Mouse (Mus musculus) 3134 (cell line): Measurements from ENCODE around the gene Trim11.

Experiments used
- DNase-seq: peaks from one replicate; pipeline ENCODE4 v3.0.0-alpha.2; 2011; ENCODE audit warnings: low spot score; ENCODE audit not compliant: insufficient read length; ENCODE audit errors: extremely low read depth

The Trim11 gene

DNA sequence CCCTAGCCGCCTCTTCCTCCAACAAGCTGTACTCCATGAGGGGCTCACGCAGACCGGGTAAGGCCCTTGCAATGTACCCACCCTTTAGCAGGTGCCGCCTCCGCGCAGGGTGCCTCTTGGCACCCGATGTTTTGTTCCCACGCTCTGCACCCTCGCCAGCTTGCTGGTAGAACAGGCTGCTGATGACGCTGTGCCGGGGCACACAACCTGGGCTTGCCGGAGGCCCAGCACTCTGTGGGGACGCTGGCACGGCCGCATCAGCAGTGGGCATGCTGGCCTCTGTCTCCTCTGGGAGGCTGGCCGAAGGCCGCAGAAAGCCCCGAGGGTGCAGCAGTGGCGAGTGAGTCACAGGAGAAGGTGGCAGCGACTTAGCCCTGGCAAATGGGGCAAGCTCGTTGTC, 22.7 kb downstream of the Trim11 start:
- peak; percentile 91 for DNase-seq

DNA sequence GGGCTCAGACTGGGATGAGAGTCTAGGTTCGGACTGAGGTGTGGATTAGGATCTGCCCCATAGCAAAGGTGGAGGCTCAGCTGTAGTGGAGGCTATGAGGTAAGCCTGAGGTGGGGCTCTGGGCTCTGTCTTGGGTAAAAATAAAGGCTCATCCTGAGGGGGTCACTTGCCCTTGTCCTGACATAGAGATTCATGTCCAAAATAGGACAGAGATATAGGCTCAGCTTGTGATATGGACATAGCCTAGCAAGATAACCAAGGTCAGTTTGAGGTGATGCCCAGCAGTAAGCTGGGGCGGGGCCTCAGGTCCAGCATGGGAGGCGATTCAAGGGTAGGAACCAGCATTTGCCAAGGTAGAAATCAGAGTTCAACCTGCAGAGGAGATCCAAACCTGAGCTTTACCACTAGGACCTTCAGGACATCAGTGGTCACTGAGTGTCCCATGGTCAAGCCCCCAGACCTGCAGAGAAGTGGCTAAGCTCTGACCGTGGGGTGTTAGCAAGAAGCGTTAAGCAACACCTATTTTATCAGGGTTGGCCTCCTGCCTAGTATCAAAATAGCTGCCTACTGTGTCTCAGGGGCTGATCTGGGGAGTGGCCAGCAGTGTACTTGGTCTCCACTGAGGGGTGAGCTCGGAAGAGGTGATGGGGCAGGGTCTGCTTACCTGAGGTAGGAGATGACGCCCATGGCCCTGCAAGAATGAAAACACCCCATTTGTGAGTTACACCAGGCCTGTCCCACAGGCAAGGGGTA, 24.6 kb downstream of the Trim11 start:
- DNase-seq, result no peak

DNA sequence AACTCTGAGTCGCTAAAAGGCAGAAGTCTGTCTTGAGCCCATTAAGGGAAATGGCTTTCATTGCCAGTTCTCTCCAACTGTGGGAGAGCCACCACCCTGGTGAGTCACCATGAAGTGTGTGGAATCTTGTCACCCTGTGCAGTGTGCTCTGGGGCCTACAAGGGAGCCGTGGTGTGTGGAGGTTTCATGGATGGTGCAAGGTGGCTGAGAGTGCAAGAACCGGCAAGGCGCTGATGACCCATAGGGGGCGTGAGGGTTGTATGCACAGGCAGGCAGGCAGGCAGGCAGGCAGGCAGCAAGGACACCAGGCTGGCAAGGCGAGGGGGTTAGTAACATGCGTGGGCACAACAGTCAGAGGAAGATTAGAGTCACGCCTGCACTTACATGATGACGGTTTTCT, 37.2 kb downstream of the Trim11 start:
- peak; percentile 67 for DNase-seq

DNA sequence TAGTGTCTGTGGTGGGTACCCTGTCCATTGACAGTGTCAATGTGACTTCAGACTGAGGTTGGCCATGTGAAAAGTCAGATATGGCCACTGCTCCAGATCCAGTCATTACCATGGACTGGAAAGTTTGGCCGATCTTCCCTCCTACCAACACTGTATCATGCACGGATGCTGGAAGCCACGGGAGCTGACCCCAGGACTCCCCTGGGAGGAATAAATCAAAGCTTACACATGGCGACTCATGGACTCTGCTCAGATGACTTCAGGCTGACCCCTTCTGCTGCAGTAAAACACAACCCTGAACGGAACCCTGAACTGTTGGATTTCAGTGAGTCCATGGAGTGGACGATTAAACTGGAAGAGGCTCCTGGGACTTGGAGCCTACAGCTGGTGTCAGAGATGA, 48.5 kb downstream of the Trim11 start:
- no peak for DNase-seq

DNA sequence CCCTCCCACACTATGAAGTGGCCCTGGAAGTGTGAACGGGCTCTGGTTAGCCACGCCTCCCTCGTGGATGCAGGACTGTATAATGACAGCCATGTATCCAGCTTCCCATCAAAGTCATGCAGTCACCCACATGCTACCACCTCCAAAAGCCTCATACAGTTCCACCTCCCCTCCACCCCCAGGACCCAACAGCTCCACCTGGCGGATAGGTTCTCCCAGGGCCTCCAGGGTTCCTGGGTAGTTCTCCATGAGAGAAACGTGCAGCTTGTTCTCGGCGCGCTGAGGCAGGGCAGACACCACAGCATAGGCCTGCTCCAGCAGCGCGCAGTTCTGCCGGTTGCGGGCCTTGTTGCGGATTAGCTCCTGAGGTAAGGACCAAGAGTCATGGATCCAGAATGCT, 51.1 kb downstream of the Trim11 start:
- DNase-seq, result no peak
